Mouse (Mus musculus) hindbrain, postnatal 0 days (tissue): ENCODE data around the gene Ctps. TPM values are rescaled to one million over a fixed set of nuclear protein-coding genes. Genes with fewer than 3 reads are reported as not detected.

Experiments used
- ATAC-seq: fragments of 200-750 bp; cut with Nextera tagmentation; 2 replicates; pipeline ENCODE4 v1.8.0; 2017; ENCODE audit warnings: mild to moderate bottlenecking, moderate TSS enrichment, moderate library complexity
- DNase-seq: peaks from one replicate; pipeline ENCODE4 v3.0.0-alpha.2; 2015; ENCODE audit warnings: low spot score
- H3K27ac ChIP-seq: fragments of 300-500 bp; sonication (generic); 2 replicates; pipeline ENCODE4 v1.5.1; 2014; ENCODE audit warnings: mild to moderate bottlenecking
- H3K27me3 ChIP-seq: fragments of 300-500 bp; sonication (generic); 2 replicates; pipeline ENCODE4 v1.6.1; 2014; ENCODE audit warnings: low read length, mixed read lengths; ENCODE audit not compliant: insufficient read depth
- H3K36me3 ChIP-seq: fragments of 300-500 bp; sonication (generic); 2 replicates; pipeline ENCODE4 v1.6.1; 2014; ENCODE audit warnings: low read length, mixed read lengths; ENCODE audit not compliant: insufficient read depth
- H3K4me1 ChIP-seq: fragments of 300-500 bp; sonication (generic); 2 replicates; pipeline ENCODE4 v1.6.1; 2014; ENCODE audit warnings: antibody characterized with exemption, low read length, mixed read lengths; ENCODE audit not compliant: insufficient read depth
- H3K4me2 ChIP-seq: fragments of 300-500 bp; sonication (generic); 2 replicates; pipeline ENCODE4 v1.6.1; 2014; ENCODE audit warnings: low read depth, mild to moderate bottlenecking, low read length, moderate library complexity, mixed read lengths
- H3K4me3 ChIP-seq: fragments of 300-500 bp; sonication (generic); 2 replicates; pipeline ENCODE4 v1.5.1; 2014; ENCODE audit warnings: low read length
- H3K9ac ChIP-seq: fragments of 300-500 bp; sonication (generic); replicated peaks from 2 replicates; pipeline ENCODE4 v1.6.1; 2014; ENCODE audit warnings: mild to moderate bottlenecking, low read length, moderate library complexity, mixed read lengths
- H3K9me3 ChIP-seq: fragments of 300-500 bp; sonication (generic); 2 replicates; pipeline ENCODE4 v1.6.1; 2016; ENCODE audit warnings: low read length, mixed read lengths
- CTCF ChIP-seq: IDR thresholded peaks from 2 replicates; pipeline ENCODE4 v1.5.1; 2016; ENCODE audit warnings: antibody characterized with exemption, control low read depth, low read depth
- WGBS: fragments of 180-500 bp; shearing (Covaris S2); extraction: QIAGEN DNeasy Blood & Tissue Kit; methylation state at CpG from one replicate; pipeline ENCODE4 v1.1.7; 2014; 5-methylcytosine and 5-hydroxymethylcytosine counted together
- polyA plus RNA-seq: library from polyadenylated mRNA; unstranded; fragments of >200 nt; fragmentation: Nextera tagmentation; extraction: Ambion mirVana; gene quantifications from 2 replicates; pipeline ENCODE4 v1.2.1, GENCODE M21; 2015
- total RNA-seq: library from RNA; depleted of rRNA; stranded (reverse); fragments of >200 nt; gene quantifications from 2 replicates; pipeline ENCODE4 v1.2.3, GENCODE M21; 2014

The Ctps gene
- total and polyA plus RNA-seq, 2 experiments from 2014 or later = 52.0 to 65.0 TPM

DNA sequence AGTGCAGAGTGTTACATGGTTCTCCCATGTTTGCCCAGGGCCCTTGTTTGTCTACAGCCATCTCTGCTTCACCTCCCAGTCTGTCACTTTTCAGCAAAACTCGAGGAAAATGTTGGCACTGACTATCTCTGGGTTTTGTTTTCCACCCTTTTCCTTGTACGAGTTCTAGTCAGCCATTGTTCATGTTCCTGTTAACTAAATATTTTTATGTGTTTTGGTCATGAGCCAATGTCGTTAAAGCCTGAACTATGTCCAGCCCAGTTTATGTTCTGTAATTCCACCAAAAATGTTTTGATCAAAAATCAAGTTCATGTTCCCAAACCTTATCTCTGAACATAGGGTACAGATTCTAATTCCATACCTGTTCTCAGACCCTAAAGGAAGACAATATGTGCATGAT is 1.6 kb upstream of the Ctps start:
- no peaks in the 10 kb centered on the region for H3K9me3 ChIP-seq
- ATAC-seq = no peak
- TF ChIP-seq CTCF = no peak
- no peak overlapping the region for H3K4me3 ChIP-seq
- no peak overlapping the region for H3K27ac ChIP-seq
- no peaks in the 10 kb centered on the region for H3K36me3 ChIP-seq
- H3K4me1 ChIP-seq = peaks cover 16% of the 10 kb centered on the region
- H3K9ac ChIP-seq = no peak overlapping the region
- 74% methylated on average over 3 of the region's 3 CpGs for WGBS
- no peak overlapping the region for H3K4me2 ChIP-seq
- DNase-seq = no peak
- H3K27me3 ChIP-seq = no peaks in the 10 kb centered on the region

DNA sequence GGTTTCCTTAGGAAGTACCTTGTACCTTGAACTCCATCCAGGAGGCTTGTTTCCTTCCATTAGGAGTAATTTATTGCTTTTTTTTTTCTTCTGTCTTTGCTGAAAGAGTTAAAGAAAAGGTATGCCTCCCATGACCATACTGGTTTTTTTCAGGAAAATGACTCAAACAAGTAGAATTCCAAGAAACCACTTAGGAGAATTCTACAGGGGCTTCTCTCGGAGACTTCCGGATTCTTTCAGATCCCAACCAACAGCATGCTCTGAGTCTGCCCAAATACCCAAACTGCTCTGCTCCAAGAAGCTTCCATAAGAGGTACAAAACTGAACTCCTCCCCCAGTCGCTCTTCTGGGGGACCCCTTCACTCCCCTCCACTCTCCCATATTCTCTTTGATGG is 991 bp upstream of the Ctps start:
- TF ChIP-seq CTCF = no peak
- peak overlapping the region; percentile 97 for H3K27ac ChIP-seq
- peak overlapping the region; percentile 76 for H3K4me3 ChIP-seq
- no peaks in the 10 kb centered on the region for H3K9me3 ChIP-seq
- no peak for ATAC-seq
- H3K9ac ChIP-seq = peak overlapping the region; percentile 92
- no peaks in the 10 kb centered on the region for H3K36me3 ChIP-seq
- H3K27me3 ChIP-seq = no peaks in the 10 kb centered on the region
- peaks cover 16% of the 10 kb centered on the region for H3K4me1 ChIP-seq
- WGBS = 74% methylated on average over 3 of the region's 3 CpGs
- no peak for DNase-seq
- peak overlapping the region; percentile 58 for H3K4me2 ChIP-seq

DNA sequence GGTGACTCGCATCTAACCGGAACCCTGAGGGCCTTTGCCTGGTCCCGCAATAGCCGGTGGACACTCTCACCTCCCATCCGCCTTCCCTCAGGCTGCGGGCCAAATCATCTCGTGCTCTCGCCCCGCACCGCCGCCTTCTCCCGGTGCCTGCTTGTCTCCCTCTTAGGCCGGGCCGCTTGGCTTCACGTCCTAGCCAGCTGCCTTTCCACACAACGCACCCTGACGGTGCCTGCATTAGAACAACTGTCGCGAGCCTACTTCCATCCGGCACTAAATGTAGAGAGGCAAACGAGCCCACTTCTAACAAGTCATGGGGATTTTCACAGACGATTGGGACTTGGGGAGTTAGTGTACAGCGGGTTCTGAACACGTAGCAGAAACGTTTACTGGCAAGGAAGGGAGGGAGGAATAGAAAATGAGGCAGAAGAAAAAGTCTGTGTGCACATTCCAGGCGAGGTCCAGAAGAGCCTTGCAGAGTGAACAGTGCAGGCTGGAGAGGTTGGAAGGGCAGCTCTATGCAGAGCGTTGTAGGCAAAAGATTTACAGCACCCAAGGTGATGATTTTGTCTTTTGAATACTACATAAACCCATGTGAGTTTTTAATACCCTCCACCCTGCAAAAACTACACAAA is 478 bp upstream of the Ctps start:
- Histone ChIP-seq H3K27me3 (no peaks in the 10 kb centered on the region), H3K9me3 (no peaks in the 10 kb centered on the region), H3K4me3 (peak overlapping the region; percentile 76), H3K4me2 (peak overlapping the region; percentile 58), H3K9ac (peak overlapping the region; percentile 92), H3K27ac (peak overlapping the region; percentile 97), H3K4me1 (peaks cover 16% of the 10 kb centered on the region), H3K36me3 (no peaks in the 10 kb centered on the region)
- TF ChIP-seq CTCF = no peak
- no peak for DNase-seq
- peak; percentile 69 for ATAC-seq
- 1% methylated on average over 27 of the region's 27 CpGs for WGBS

DNA sequence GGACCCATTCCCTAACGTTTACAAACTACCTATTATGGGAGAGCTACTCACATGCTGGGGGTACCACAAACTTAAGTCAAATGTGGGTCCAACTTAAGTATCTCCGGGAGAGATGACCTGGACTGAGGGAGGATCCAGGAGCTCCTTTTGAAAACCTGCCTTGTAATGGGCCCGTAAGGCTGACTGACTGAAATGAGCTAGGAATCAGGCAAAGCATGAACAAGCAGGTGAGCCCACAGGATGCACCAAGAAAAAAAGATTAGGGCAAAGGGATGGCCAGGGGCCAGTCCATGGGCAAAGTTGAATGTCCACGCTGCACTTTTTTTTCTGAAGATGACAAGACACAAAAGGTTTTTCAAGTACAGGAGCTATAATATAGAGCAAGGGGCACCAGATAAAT is 1.1 kb downstream of the Ctps start:
- H3K27ac ChIP-seq = peak overlapping the region; percentile 97
- H3K36me3 ChIP-seq = peaks cover 8% of the 10 kb centered on the region; the same call in 1 of the 2 replicates
- peak overlapping the region; percentile 92 for H3K9ac ChIP-seq
- ATAC-seq (no peak), DNase-seq (no peak)
- H3K9me3 ChIP-seq = no peaks in the 10 kb centered on the region
- no peaks in the 10 kb centered on the region for H3K27me3 ChIP-seq
- no peak for TF ChIP-seq CTCF
- peaks cover 16% of the 10 kb centered on the region for H3K4me1 ChIP-seq
- H3K4me2 ChIP-seq = peak overlapping the region; percentile 58
- WGBS = 4% methylated on average over 4 of the region's 4 CpGs
- H3K4me3 ChIP-seq = peak overlapping the region; percentile 76

DNA sequence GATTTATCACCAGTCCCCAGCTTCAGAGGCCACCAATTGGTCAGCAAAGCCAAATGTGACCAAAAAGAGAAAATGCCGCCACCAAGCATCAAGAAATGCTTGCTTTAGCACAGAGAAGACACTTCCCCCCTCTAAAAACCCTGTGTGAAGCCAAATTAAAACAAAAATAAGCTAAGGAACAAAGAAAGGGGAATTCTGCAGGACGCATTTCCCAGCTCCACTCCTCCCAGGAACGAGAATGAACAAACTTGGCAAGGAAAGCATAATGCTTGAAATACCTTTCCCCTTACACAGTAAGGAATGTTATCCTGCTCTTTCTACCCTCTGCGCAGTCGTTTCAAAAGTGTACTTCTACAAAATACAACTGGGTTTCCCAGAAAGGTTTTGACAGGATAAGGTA is 2.1 kb downstream of the Ctps start:
- peaks cover 16% of the 10 kb centered on the region for H3K4me1 ChIP-seq
- no peak for TF ChIP-seq CTCF
- H3K36me3 ChIP-seq = peaks cover 14% of the 10 kb centered on the region
- no peaks in the 10 kb centered on the region for H3K27me3 ChIP-seq
- H3K9ac ChIP-seq = 0 out of 2 replicates have a peak overlapping the region, but pooled peaks have one; percentile 13
- no peaks in the 10 kb centered on the region for H3K9me3 ChIP-seq
- 33% methylated on average over 5 of the region's 5 CpGs for WGBS
- H3K4me3 ChIP-seq = peak overlapping the region; percentile 6; the same call in 1 of the 2 replicates
- DNase-seq (no peak), ATAC-seq (no peak)
- H3K4me2 ChIP-seq = peak overlapping the region; percentile 58
- 0 out of 2 replicates have a peak overlapping the region, but pooled peaks have one; percentile 15 for H3K27ac ChIP-seq

DNA sequence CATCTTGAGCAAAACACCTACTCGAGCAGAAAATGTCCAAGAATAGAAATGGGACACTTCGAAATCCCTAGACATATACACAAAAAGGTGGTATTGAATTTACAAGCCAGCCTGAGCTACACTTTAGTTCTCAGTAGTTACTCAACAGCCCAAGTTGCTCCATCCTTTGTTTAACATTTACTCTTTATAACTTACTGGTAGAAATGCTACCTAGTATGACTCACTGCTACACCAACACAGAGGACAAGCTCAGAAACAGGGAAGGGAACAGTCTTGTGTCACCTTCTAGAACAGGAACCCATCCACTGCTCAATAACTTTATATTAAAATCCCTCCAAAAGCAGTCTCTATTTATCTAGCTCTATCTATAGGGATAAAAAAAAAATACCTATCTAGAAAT is 4.3 kb downstream of the Ctps start:
- Histone ChIP-seq H3K36me3 (peaks cover 17% of the 10 kb centered on the region), H3K9ac (no peak overlapping the region), H3K4me1 (peaks cover 16% of the 10 kb centered on the region), H3K4me2 (no peak overlapping the region), H3K4me3 (no peak overlapping the region), H3K27ac (no peak overlapping the region), H3K9me3 (no peaks in the 10 kb centered on the region), H3K27me3 (no peaks in the 10 kb centered on the region)
- no peak for TF ChIP-seq CTCF
- 88% methylated on average over 2 of the region's 2 CpGs for WGBS
- DNase-seq = no peak
- ATAC-seq = no peak

DNA sequence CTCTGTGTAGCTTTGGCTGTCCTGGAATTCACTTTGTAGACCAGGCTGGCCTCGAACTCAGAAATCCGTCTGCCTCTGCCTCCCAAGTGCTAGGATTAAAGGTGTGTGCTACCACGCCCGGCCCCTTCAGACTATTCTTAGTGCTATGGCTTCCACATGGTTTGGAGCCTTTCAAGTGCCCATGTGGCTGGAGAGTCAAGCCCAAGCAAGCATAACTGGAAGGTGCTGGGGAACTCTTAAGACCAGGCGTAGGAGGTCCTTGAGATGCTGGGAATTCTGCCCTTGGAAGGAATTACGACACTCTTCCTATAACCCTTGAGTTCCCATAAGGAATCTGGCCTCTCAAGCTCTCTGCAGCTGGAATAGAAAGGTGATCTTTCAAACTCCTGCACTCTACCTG is 13.5 kb downstream of the Ctps start:
- DNase-seq = no peak
- no peak for TF ChIP-seq CTCF
- H3K9me3 ChIP-seq = no peaks in the 10 kb centered on the region
- WGBS = 98% methylated on average over 6 of the region's 6 CpGs
- H3K27me3 ChIP-seq = no peaks in the 10 kb centered on the region
- H3K4me1 ChIP-seq = no peaks in the 10 kb centered on the region
- H3K27ac ChIP-seq = no peak overlapping the region
- ATAC-seq = no peak
- H3K4me3 ChIP-seq = no peak overlapping the region
- H3K36me3 ChIP-seq = peaks cover 64% of the 10 kb centered on the region
- no peak overlapping the region for H3K4me2 ChIP-seq
- H3K9ac ChIP-seq = no peak overlapping the region
